Mouse (Mus musculus) E14TG2a.4 (cell line): Measurements from ENCODE around the gene Olfr459.

Source experiments
- H3K27me3 ChIP-seq: 2 replicates; pipeline ENCODE4 v1.6.1; 2014; ENCODE audit warnings: low read length, control low read depth; ENCODE audit not compliant: insufficient read depth
- H3K36me3 ChIP-seq: 2 replicates; pipeline ENCODE4 v1.6.1; 2014; ENCODE audit warnings: low read length, control low read depth; ENCODE audit not compliant: insufficient read depth
- H3K4me1 ChIP-seq: replicated peaks from 2 replicates; pipeline ENCODE4 v1.6.1; 2014; ENCODE audit warnings: low read depth, low read length, control low read depth
- H3K4me3 ChIP-seq: replicated peaks from 2 replicates; pipeline ENCODE4 v1.5.1; 2014; ENCODE audit warnings: mild to moderate bottlenecking, low read length
- H3K9me3 ChIP-seq: 2 replicates; pipeline ENCODE4 v1.6.1; 2014; ENCODE audit warnings: low read length, control low read depth
- CTCF ChIP-seq: conservative IDR thresholded peaks from 2 replicates; pipeline ENCODE4 v1.5.1; 2014; ENCODE audit warnings: low read length
- NANOG ChIP-seq: IDR thresholded peaks from 2 replicates; pipeline ENCODE4 v1.6.1; 2014; ENCODE audit warnings: borderline replicate concordance, low read length, mixed read lengths
- POU5F1 ChIP-seq: IDR thresholded peaks from 2 replicates; pipeline ENCODE4 v1.6.1; 2014; ENCODE audit warnings: low read length, borderline replicate concordance

The Olfr459 gene

GRCm38 (mm10) chr6:41758421-41758820 lies 16.6 kb downstream of the Olfr459 start:
- H3K4me3 ChIP-seq, result no peak overlapping the region
- H3K9me3 ChIP-seq, result no peaks in the 10 kb centered on the region
- no peaks in the 10 kb centered on the region for H3K4me1 ChIP-seq
- H3K27me3 ChIP-seq, result no peaks in the 10 kb centered on the region
- no peaks in the 10 kb centered on the region for H3K36me3 ChIP-seq
- TF ChIP-seq NANOG, result no peak
- no peak for TF ChIP-seq CTCF
- no peak for TF ChIP-seq POU5F1

GRCm38 (mm10) chr6:41757199-41757598 lies 17.8 kb downstream of the Olfr459 start:
- no peak overlapping the region for H3K4me3 ChIP-seq
- no peak for TF ChIP-seq POU5F1
- TF ChIP-seq NANOG, result no peak
- TF ChIP-seq CTCF, result no peak
- no peaks in the 10 kb centered on the region for H3K9me3 ChIP-seq
- no peaks in the 10 kb centered on the region for H3K36me3 ChIP-seq
- H3K27me3 ChIP-seq, result no peaks in the 10 kb centered on the region
- H3K4me1 ChIP-seq, result no peaks in the 10 kb centered on the region

GRCm38 (mm10) chr6:41754626-41755025 lies 20.4 kb downstream of the Olfr459 start:
- H3K4me3 ChIP-seq, result no peak overlapping the region
- H3K27me3 ChIP-seq, result no peaks in the 10 kb centered on the region
- H3K9me3 ChIP-seq, result peaks cover 7% of the 10 kb centered on the region
- TF ChIP-seq CTCF (no peak), NANOG (no peak), POU5F1 (no peak)
- H3K36me3 ChIP-seq, result no peaks in the 10 kb centered on the region
- no peaks in the 10 kb centered on the region for H3K4me1 ChIP-seq

GRCm38 (mm10) chr6:41744664-41745392 lies 30.1 kb downstream of the Olfr459 start:
- Histone ChIP-seq H3K9me3 (no peaks in the 10 kb centered on the region), H3K4me1 (peaks cover 11% of the 10 kb centered on the region), H3K36me3 (no peaks in the 10 kb centered on the region), H3K4me3 (no peak overlapping the region), H3K27me3 (no peaks in the 10 kb centered on the region)
- TF ChIP-seq POU5F1 (no peak), CTCF (no peak), NANOG (no peak)

- H3K4me3 ChIP-seq, result no peak overlapping the region
- peak; percentile 34; the same call in 1 of the 2 replicates for TF ChIP-seq NANOG
- TF ChIP-seq POU5F1, result no peak
- H3K9me3 ChIP-seq, result no peaks in the 10 kb centered on the region
- H3K27me3 ChIP-seq, result no peaks in the 10 kb centered on the region
- peaks cover 11% of the 10 kb centered on the region for H3K4me1 ChIP-seq
- H3K36me3 ChIP-seq, result no peaks in the 10 kb centered on the region
Measured at GRCm38 (mm10) chr6:41741101-41741500, 33.9 kb downstream of the Olfr459 start.

- Histone ChIP-seq H3K27me3 (no peaks in the 10 kb centered on the region), H3K36me3 (no peaks in the 10 kb centered on the region), H3K9me3 (no peaks in the 10 kb centered on the region), H3K4me3 (no peak overlapping the region), H3K4me1 (no peaks in the 10 kb centered on the region)
- TF ChIP-seq CTCF, result no peak
- no peak for TF ChIP-seq NANOG
- no peak for TF ChIP-seq POU5F1
Measured at GRCm38 (mm10) chr6:41734719-41735470, 40.1 kb downstream of the Olfr459 start.

GRCm38 (mm10) chr6:41727989-41728609 lies 46.9 kb downstream of the Olfr459 start:
- H3K9me3 ChIP-seq, result no peaks in the 10 kb centered on the region
- no peaks in the 10 kb centered on the region for H3K36me3 ChIP-seq
- no peak for TF ChIP-seq POU5F1
- no peak for TF ChIP-seq NANOG
- no peak for TF ChIP-seq CTCF
- H3K4me3 ChIP-seq, result no peak overlapping the region
- H3K4me1 ChIP-seq, result no peaks in the 10 kb centered on the region
- H3K27me3 ChIP-seq, result no peaks in the 10 kb centered on the region

- Histone ChIP-seq H3K27me3 (no peaks in the 10 kb centered on the region), H3K4me1 (no peaks in the 10 kb centered on the region), H3K36me3 (no peaks in the 10 kb centered on the region), H3K9me3 (no peaks in the 10 kb centered on the region), H3K4me3 (no peak overlapping the region)
- no peak for TF ChIP-seq POU5F1
- TF ChIP-seq CTCF, result no peak
- TF ChIP-seq NANOG, result no peak
Measured at GRCm38 (mm10) chr6:41721430-41721829, 53.5 kb downstream of the Olfr459 start.
